Mouse (Mus musculus): ENCODE measurements at regions not wholly inside any gene's neighbourhood (a gene's known extent, or its start where the extent isn't known, plus 50 kb on each side); places are given as distances from the start of the nearest gene placed in this dataset.

GRCm38 (mm10) chr10:17542104-17542846 lies 180.7 kb upstream of the Cited2 start:
- no peaks in the 10 kb centered on the region for H3K9me3 ChIP-seq (replicated peaks)
- H3K4me2 ChIP-seq: no peak overlapping the region
- H3K27ac ChIP-seq (replicated peaks): no peak overlapping the region
- H3K27me3 ChIP-seq (replicated peaks): no peaks in the 10 kb centered on the region
- H3K4me3 ChIP-seq (replicated peaks): no peak overlapping the region
- WGBS: 81% methylated on average over 8 of the region's 8 CpGs
- no peaks in the 10 kb centered on the region for H3K4me1 ChIP-seq
- no peak overlapping the region for H3K9ac ChIP-seq (replicated peaks)
- ATAC-seq (ENCODE audit: low FRiP score): no peak
- H3K36me3 ChIP-seq: no peaks in the 10 kb centered on the region

- Histone ChIP-seq H3K27ac (replicated peaks) (no peak overlapping the region), H3K9ac (replicated peaks) (no peak overlapping the region), H3K36me3 (no peaks in the 10 kb centered on the region), H3K27me3 (replicated peaks) (no peaks in the 10 kb centered on the region), H3K4me1 (no peaks in the 10 kb centered on the region), H3K4me2 (no peak overlapping the region), H3K4me3 (replicated peaks) (no peak overlapping the region), H3K9me3 (replicated peaks) (no peaks in the 10 kb centered on the region)
- no peak for ATAC-seq (ENCODE audit: low FRiP score)
- WGBS: 78% methylated on average over 5 of the region's 5 CpGs
Measured at GRCm38 (mm10) chr10:17542847-17543421, 180.1 kb upstream of the Cited2 start.

GRCm38 (mm10) chr10:17545291-17545690 lies 177.7 kb upstream of the Cited2 start:
- no peak overlapping the region for H3K27ac ChIP-seq (replicated peaks)
- no peak overlapping the region for H3K9ac ChIP-seq (replicated peaks)
- H3K4me3 ChIP-seq (replicated peaks): no peak overlapping the region
- H3K27me3 ChIP-seq (replicated peaks): no peaks in the 10 kb centered on the region
- no peak for ATAC-seq (ENCODE audit: low FRiP score)
- no peaks in the 10 kb centered on the region for H3K4me1 ChIP-seq
- no peak overlapping the region for H3K4me2 ChIP-seq
- no peaks in the 10 kb centered on the region for H3K36me3 ChIP-seq
- H3K9me3 ChIP-seq (replicated peaks): no peaks in the 10 kb centered on the region

GRCm38 (mm10) chr10:17547986-17548385 lies 175.0 kb upstream of the Cited2 start:
- Histone ChIP-seq H3K27me3 (replicated peaks) (no peaks in the 10 kb centered on the region), H3K27ac (replicated peaks) (no peak overlapping the region), H3K36me3 (no peaks in the 10 kb centered on the region), H3K4me1 (no peaks in the 10 kb centered on the region), H3K9me3 (replicated peaks) (no peaks in the 10 kb centered on the region), H3K4me2 (no peak overlapping the region), H3K4me3 (replicated peaks) (no peak overlapping the region), H3K9ac (replicated peaks) (no peak overlapping the region)
- no peak for ATAC-seq (ENCODE audit: low FRiP score)
- 92% methylated on average over 3 of the region's 3 CpGs for WGBS

- ATAC-seq (ENCODE audit: low FRiP score): no peak
- Histone ChIP-seq H3K9me3 (replicated peaks) (no peaks in the 10 kb centered on the region), H3K9ac (replicated peaks) (no peak overlapping the region), H3K27ac (replicated peaks) (no peak overlapping the region), H3K27me3 (replicated peaks) (no peaks in the 10 kb centered on the region), H3K36me3 (no peaks in the 10 kb centered on the region), H3K4me2 (no peak overlapping the region), H3K4me1 (no peaks in the 10 kb centered on the region), H3K4me3 (replicated peaks) (no peak overlapping the region)
- WGBS: 93% methylated on average over 14 of the region's 14 CpGs
Measured at GRCm38 (mm10) chr10:17548629-17549580, 174.1 kb upstream of the Cited2 start.

GRCm38 (mm10) chr10:17549711-17550637 lies 173.0 kb upstream of the Cited2 start:
- H3K27me3 ChIP-seq (replicated peaks): no peaks in the 10 kb centered on the region
- no peak for ATAC-seq (ENCODE audit: low FRiP score)
- no peak overlapping the region for H3K4me3 ChIP-seq (replicated peaks)
- no peaks in the 10 kb centered on the region for H3K36me3 ChIP-seq
- H3K9me3 ChIP-seq (replicated peaks): no peaks in the 10 kb centered on the region
- H3K4me2 ChIP-seq: no peak overlapping the region
- no peak overlapping the region for H3K9ac ChIP-seq (replicated peaks)
- no peaks in the 10 kb centered on the region for H3K4me1 ChIP-seq
- H3K27ac ChIP-seq (replicated peaks): no peak overlapping the region
- WGBS: 84% methylated on average over 6 of the region's 6 CpGs

GRCm38 (mm10) chr10:17550638-17551013 lies 172.4 kb upstream of the Cited2 start:
- Histone ChIP-seq H3K36me3 (no peaks in the 10 kb centered on the region), H3K9me3 (replicated peaks) (no peaks in the 10 kb centered on the region), H3K27ac (replicated peaks) (no peak overlapping the region), H3K9ac (replicated peaks) (no peak overlapping the region), H3K4me2 (no peak overlapping the region), H3K4me3 (replicated peaks) (no peak overlapping the region), H3K4me1 (no peaks in the 10 kb centered on the region), H3K27me3 (replicated peaks) (no peaks in the 10 kb centered on the region)
- WGBS: 87% methylated on average over 6 of the region's 6 CpGs
- ATAC-seq (ENCODE audit: low FRiP score): no peak

- Histone ChIP-seq H3K9ac (replicated peaks) (no peak overlapping the region), H3K27me3 (replicated peaks) (no peaks in the 10 kb centered on the region), H3K4me1 (no peaks in the 10 kb centered on the region), H3K27ac (replicated peaks) (no peak overlapping the region), H3K9me3 (replicated peaks) (no peaks in the 10 kb centered on the region), H3K4me3 (replicated peaks) (no peak overlapping the region), H3K4me2 (no peak overlapping the region), H3K36me3 (no peaks in the 10 kb centered on the region)
- 86% methylated on average over 6 of the region's 6 CpGs for WGBS
- ATAC-seq (ENCODE audit: low FRiP score): no peak
Measured at GRCm38 (mm10) chr10:17551869-17552268, 171.1 kb upstream of the Cited2 start.

- no peak for ATAC-seq (ENCODE audit: low FRiP score)
- Histone ChIP-seq H3K4me3 (replicated peaks) (no peak overlapping the region), H3K27me3 (replicated peaks) (no peaks in the 10 kb centered on the region), H3K9me3 (replicated peaks) (no peaks in the 10 kb centered on the region), H3K36me3 (no peaks in the 10 kb centered on the region), H3K9ac (replicated peaks) (no peak overlapping the region), H3K4me1 (no peaks in the 10 kb centered on the region), H3K4me2 (no peak overlapping the region), H3K27ac (replicated peaks) (no peak overlapping the region)
Measured at GRCm38 (mm10) chr10:17552277-17552676, 170.7 kb upstream of the Cited2 start.

GRCm38 (mm10) chr10:17556391-17556790 lies 166.6 kb upstream of the Cited2 start:
- Histone ChIP-seq H3K9me3 (replicated peaks) (no peaks in the 10 kb centered on the region), H3K27ac (replicated peaks) (no peak overlapping the region), H3K27me3 (replicated peaks) (no peaks in the 10 kb centered on the region), H3K36me3 (no peaks in the 10 kb centered on the region), H3K4me1 (no peaks in the 10 kb centered on the region), H3K9ac (replicated peaks) (no peak overlapping the region), H3K4me3 (replicated peaks) (no peak overlapping the region), H3K4me2 (no peak overlapping the region)
- no peak for ATAC-seq (ENCODE audit: low FRiP score)
- 84% methylated on average over 4 of the region's 4 CpGs for WGBS

GRCm38 (mm10) chr10:17559370-17559955 lies 163.6 kb upstream of the Cited2 start:
- no peaks in the 10 kb centered on the region for H3K36me3 ChIP-seq
- H3K27me3 ChIP-seq (replicated peaks): no peaks in the 10 kb centered on the region
- no peak overlapping the region for H3K4me3 ChIP-seq (replicated peaks)
- H3K9ac ChIP-seq (replicated peaks): no peak overlapping the region
- no peak overlapping the region for H3K27ac ChIP-seq (replicated peaks)
- H3K4me2 ChIP-seq: no peak overlapping the region
- H3K9me3 ChIP-seq (replicated peaks): no peaks in the 10 kb centered on the region
- 70% methylated on average over 5 of the region's 5 CpGs for WGBS
- no peak for ATAC-seq (ENCODE audit: low FRiP score)
- peaks cover 5% of the 10 kb centered on the region for H3K4me1 ChIP-seq

All from neural tube, embryonic 15.5 days (tissue).